Mouse (Mus musculus): ENCODE measurements around the gene St3gal6. TPM values are rescaled to one million over a fixed set of nuclear protein-coding genes. Genes with fewer than 3 reads are reported as not detected.

St3gal6 gene
- polyA plus RNA-seq, 1 experiment from 2014 or later: 15.0 TPM

- 29% methylated on average over 2 of the region's 2 CpGs for WGBS
These were observed 15.0 kb upstream of the St3gal6 start for GRCm38 (mm10) chr16:58539011-58539410.

DNA sequence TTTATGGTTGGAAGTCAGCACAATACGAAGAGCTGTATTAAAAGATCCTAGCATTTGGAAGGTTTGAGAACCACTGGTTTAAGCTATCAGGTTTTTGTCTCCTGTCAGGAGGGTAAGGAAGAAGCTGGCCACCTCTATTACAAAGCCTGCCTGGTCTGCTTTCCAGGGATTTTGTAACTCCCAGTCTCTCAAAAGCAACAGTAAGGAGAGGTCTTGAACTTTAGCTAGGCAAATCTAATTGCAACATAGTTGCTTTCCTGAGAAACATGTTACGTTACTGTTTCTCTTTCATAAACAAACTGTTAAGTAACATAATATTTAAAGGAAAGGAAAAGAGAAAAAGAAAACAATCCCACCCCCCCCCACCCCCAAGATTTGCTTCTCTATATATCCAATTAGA lies 12.0 kb upstream of the St3gal6 start:
- H3K4me3 ChIP-seq (ENCODE audit: low read depth, low read length): no peak overlapping the region
- ATAC-seq (replicated peaks; ENCODE audit: low FRiP score, low TSS enrichment, low read depth) (no peak), DNase-seq (ENCODE audit: low spot score) (no peak)
- H3K9ac ChIP-seq (ENCODE audit: low read length): no peak overlapping the region
- no peaks in the 10 kb centered on the region for H3K4me1 ChIP-seq (replicated peaks; ENCODE audit: control insufficient read depth, insufficient read depth, low read length)
- H3K27ac ChIP-seq (ENCODE audit: low read depth): no peak overlapping the region
- no peak overlapping the region for H3K4me2 ChIP-seq (ENCODE audit: low read length)
- H3K36me3 ChIP-seq (ENCODE audit: control insufficient read depth, insufficient read depth, low read length): no peaks in the 10 kb centered on the region
- H3K27me3 ChIP-seq (replicated peaks; ENCODE audit: control insufficient read depth, insufficient read depth, low read length): no peaks in the 10 kb centered on the region
- 75% methylated on average over 2 of the region's 2 CpGs for WGBS
- no peaks in the 10 kb centered on the region for H3K9me3 ChIP-seq (ENCODE audit: control insufficient read depth, low read length)

More at GRCm38 (mm10) chr16:58539011-58539410, 15.0 kb upstream of the St3gal6 start:
- H3K27me3 ChIP-seq (replicated peaks; ENCODE audit: control insufficient read depth, insufficient read depth, low read length): no peaks in the 10 kb centered on the region
- DNase-seq (ENCODE audit: low spot score): no peak
- ATAC-seq (replicated peaks; ENCODE audit: low FRiP score, low TSS enrichment, low read depth): no peak
- H3K4me1 ChIP-seq (replicated peaks; ENCODE audit: control insufficient read depth, insufficient read depth, low read length): no peaks in the 10 kb centered on the region
- no peak overlapping the region for H3K4me2 ChIP-seq (ENCODE audit: low read length)
- H3K27ac ChIP-seq (ENCODE audit: low read depth): no peak overlapping the region
- no peaks in the 10 kb centered on the region for H3K9me3 ChIP-seq (ENCODE audit: control insufficient read depth, low read length)
- no peaks in the 10 kb centered on the region for H3K36me3 ChIP-seq (ENCODE audit: control insufficient read depth, insufficient read depth, low read length)
- no peak overlapping the region for H3K4me3 ChIP-seq (ENCODE audit: low read depth, low read length)
- H3K9ac ChIP-seq (ENCODE audit: low read length): no peak overlapping the region

DNA sequence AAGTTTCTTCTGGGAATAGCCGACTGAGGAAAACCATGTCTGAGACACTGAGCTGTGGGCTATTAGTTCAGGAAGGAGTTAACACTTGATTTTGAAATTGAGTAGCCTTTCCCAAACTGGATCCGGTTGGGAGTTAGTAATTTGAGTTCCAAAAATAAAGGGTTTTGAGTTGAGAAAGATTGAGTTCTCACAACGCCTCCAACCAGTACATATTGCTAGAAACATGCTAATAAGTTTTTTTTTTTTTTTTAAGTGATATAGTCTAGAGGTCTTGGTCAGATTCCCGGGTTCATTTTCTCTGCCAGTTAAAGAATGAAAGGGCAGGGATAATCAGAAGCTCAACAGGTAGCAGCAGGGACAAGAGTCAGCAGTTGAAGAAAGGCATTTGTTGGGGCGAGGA lies 11.2 kb upstream of the St3gal6 start:
- H3K9ac ChIP-seq (ENCODE audit: low read length): no peak overlapping the region
- 76% methylated on average over 5 of the region's 5 CpGs for WGBS
- no peak overlapping the region for H3K27ac ChIP-seq (ENCODE audit: low read depth)
- H3K4me3 ChIP-seq (ENCODE audit: low read depth, low read length): no peak overlapping the region
- H3K36me3 ChIP-seq (ENCODE audit: control insufficient read depth, insufficient read depth, low read length): no peaks in the 10 kb centered on the region
- H3K4me2 ChIP-seq (ENCODE audit: low read length): no peak overlapping the region
- no peak for ATAC-seq (replicated peaks; ENCODE audit: low FRiP score, low TSS enrichment, low read depth)
- H3K9me3 ChIP-seq (ENCODE audit: control insufficient read depth, low read length): no peaks in the 10 kb centered on the region
- H3K4me1 ChIP-seq (replicated peaks; ENCODE audit: control insufficient read depth, insufficient read depth, low read length): no peaks in the 10 kb centered on the region
- DNase-seq (ENCODE audit: low spot score): no peak
- H3K27me3 ChIP-seq (replicated peaks; ENCODE audit: control insufficient read depth, insufficient read depth, low read length): no peaks in the 10 kb centered on the region

- Histone ChIP-seq H3K9me3 (ENCODE audit: control insufficient read depth, low read length) (no peaks in the 10 kb centered on the region), H3K9ac (ENCODE audit: low read length) (no peak overlapping the region), H3K27me3 (replicated peaks; ENCODE audit: control insufficient read depth, insufficient read depth, low read length) (no peaks in the 10 kb centered on the region), H3K4me2 (ENCODE audit: low read length) (no peak overlapping the region), H3K27ac (ENCODE audit: low read depth) (no peak overlapping the region), H3K4me1 (replicated peaks; ENCODE audit: control insufficient read depth, insufficient read depth, low read length) (no peaks in the 10 kb centered on the region), H3K36me3 (ENCODE audit: control insufficient read depth, insufficient read depth, low read length) (no peaks in the 10 kb centered on the region), H3K4me3 (ENCODE audit: low read depth, low read length) (no peak overlapping the region)
- 89% methylated on average over 7 of the region's 7 CpGs for WGBS
- DNase-seq (ENCODE audit: low spot score) (no peak), ATAC-seq (replicated peaks; ENCODE audit: low FRiP score, low TSS enrichment, low read depth) (no peak)
These were observed 10.5 kb upstream of the St3gal6 start for GRCm38 (mm10) chr16:58534245-58535142.

- ATAC-seq (replicated peaks; ENCODE audit: low FRiP score, low TSS enrichment, low read depth) (no peak), DNase-seq (ENCODE audit: low spot score) (no peak)
- 69% methylated on average over 5 of the region's 5 CpGs for WGBS
- Histone ChIP-seq H3K9ac (ENCODE audit: low read length) (no peak overlapping the region), H3K36me3 (ENCODE audit: control insufficient read depth, insufficient read depth, low read length) (no peaks in the 10 kb centered on the region), H3K27me3 (replicated peaks; ENCODE audit: control insufficient read depth, insufficient read depth, low read length) (no peaks in the 10 kb centered on the region), H3K27ac (ENCODE audit: low read depth) (no peak overlapping the region), H3K4me3 (ENCODE audit: low read depth, low read length) (no peak overlapping the region), H3K9me3 (ENCODE audit: control insufficient read depth, low read length) (no peaks in the 10 kb centered on the region), H3K4me1 (replicated peaks; ENCODE audit: control insufficient read depth, insufficient read depth, low read length) (no peaks in the 10 kb centered on the region), H3K4me2 (ENCODE audit: low read length) (no peak overlapping the region)
These were observed 9.7 kb upstream of the St3gal6 start for GRCm38 (mm10) chr16:58533742-58534141.

- Histone ChIP-seq H3K9ac (ENCODE audit: low read length) (no peak overlapping the region), H3K36me3 (ENCODE audit: control insufficient read depth, insufficient read depth, low read length) (no peaks in the 10 kb centered on the region), H3K4me2 (ENCODE audit: low read length) (no peak overlapping the region), H3K4me3 (ENCODE audit: low read depth, low read length) (no peak overlapping the region), H3K27me3 (replicated peaks; ENCODE audit: control insufficient read depth, insufficient read depth, low read length) (no peaks in the 10 kb centered on the region), H3K27ac (ENCODE audit: low read depth) (no peak overlapping the region), H3K9me3 (ENCODE audit: control insufficient read depth, low read length) (no peaks in the 10 kb centered on the region), H3K4me1 (replicated peaks; ENCODE audit: control insufficient read depth, insufficient read depth, low read length) (no peaks in the 10 kb centered on the region)
- WGBS: 74% methylated on average over 2 of the region's 2 CpGs
- DNase-seq (ENCODE audit: low spot score): no peak
- ATAC-seq (replicated peaks; ENCODE audit: low FRiP score, low TSS enrichment, low read depth): no peak
These were observed 9.2 kb upstream of the St3gal6 start for GRCm38 (mm10) chr16:58533254-58533653.

DNA sequence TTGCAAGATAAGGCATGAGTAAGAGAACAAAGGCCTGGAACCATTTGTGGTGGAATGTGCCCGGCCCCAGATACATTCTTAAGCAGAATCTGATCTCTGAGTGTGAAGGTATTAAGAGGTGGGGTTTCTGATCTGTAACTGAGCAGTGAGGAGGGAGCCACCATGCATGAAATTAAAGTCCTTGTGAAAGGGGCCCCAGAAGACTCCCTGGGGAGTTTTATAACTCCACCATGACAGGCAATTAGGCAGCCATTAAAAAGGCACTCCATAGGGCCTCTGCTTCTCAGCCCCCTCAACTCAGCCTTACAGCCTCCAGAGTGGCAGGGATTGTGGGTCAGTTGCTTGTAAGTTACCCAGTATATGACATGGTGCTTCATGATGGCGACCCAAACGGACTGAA lies 8.5 kb upstream of the St3gal6 start:
- WGBS: 68% methylated on average over 3 of the region's 3 CpGs
- ATAC-seq (replicated peaks; ENCODE audit: low FRiP score, low TSS enrichment, low read depth) (no peak), DNase-seq (ENCODE audit: low spot score) (no peak)
- Histone ChIP-seq H3K36me3 (ENCODE audit: control insufficient read depth, insufficient read depth, low read length) (no peaks in the 10 kb centered on the region), H3K27me3 (replicated peaks; ENCODE audit: control insufficient read depth, insufficient read depth, low read length) (no peaks in the 10 kb centered on the region), H3K4me2 (ENCODE audit: low read length) (no peak overlapping the region), H3K9me3 (ENCODE audit: control insufficient read depth, low read length) (no peaks in the 10 kb centered on the region), H3K27ac (ENCODE audit: low read depth) (no peak overlapping the region), H3K9ac (ENCODE audit: low read length) (no peak overlapping the region), H3K4me1 (replicated peaks; ENCODE audit: control insufficient read depth, insufficient read depth, low read length) (no peaks in the 10 kb centered on the region), H3K4me3 (ENCODE audit: low read depth, low read length) (no peak overlapping the region)

DNA sequence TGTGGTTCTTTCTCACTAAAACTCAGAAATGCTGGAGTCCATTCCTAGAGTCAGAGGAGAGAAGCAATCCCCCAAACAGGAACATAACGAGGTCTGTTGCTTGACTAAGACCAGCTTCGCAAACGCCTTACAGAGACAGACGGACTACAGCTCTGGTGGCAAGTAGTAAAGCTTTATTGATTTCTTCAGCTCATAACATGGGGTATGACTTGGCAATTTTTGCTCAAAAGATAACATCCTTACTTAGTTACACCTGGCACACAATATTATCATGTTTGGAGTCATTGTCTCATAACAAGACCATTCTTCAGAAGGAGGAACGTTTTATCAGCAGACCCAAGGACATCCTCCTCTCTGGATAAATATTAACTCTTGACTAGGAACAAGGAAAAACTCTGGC lies 3.8 kb upstream of the St3gal6 start:
- 64% methylated on average over 5 of the region's 5 CpGs for WGBS
- no peak for ATAC-seq (replicated peaks; ENCODE audit: low FRiP score, low TSS enrichment, low read depth)
- Histone ChIP-seq H3K9me3 (ENCODE audit: control insufficient read depth, low read length) (peaks cover 6% of the 10 kb centered on the region; the same call in 1 of the 2 replicates), H3K36me3 (ENCODE audit: control insufficient read depth, insufficient read depth, low read length) (no peaks in the 10 kb centered on the region), H3K4me1 (replicated peaks; ENCODE audit: control insufficient read depth, insufficient read depth, low read length) (no peaks in the 10 kb centered on the region), H3K4me2 (ENCODE audit: low read length) (no peak overlapping the region), H3K27me3 (replicated peaks; ENCODE audit: control insufficient read depth, insufficient read depth, low read length) (no peaks in the 10 kb centered on the region), H3K27ac (ENCODE audit: low read depth) (no peak overlapping the region), H3K9ac (ENCODE audit: low read length) (no peak overlapping the region), H3K4me3 (ENCODE audit: low read depth, low read length) (no peak overlapping the region)
- DNase-seq (ENCODE audit: low spot score): no peak

DNA sequence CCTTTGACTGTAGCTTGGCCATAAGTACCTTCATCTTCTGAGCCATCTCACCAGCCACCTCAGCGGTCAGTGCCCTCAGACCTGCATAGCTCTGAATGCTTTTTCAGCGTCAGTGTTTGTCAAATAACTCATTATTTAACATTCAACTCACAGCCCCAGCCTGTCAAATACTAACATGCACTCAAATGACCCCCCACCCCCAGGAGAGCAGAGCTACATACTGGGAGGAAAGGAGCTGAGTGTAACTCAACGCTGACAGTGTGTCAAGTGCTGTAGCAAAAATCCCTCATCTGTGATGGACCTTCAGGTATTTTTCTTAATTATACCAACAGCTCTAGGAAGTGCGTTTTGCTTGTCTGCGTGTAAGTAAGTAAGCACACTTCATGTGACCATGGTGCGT lies 2.7 kb upstream of the St3gal6 start:
- Histone ChIP-seq H3K9me3 (ENCODE audit: control insufficient read depth, low read length) (peaks cover 6% of the 10 kb centered on the region; the same call in 1 of the 2 replicates), H3K9ac (ENCODE audit: low read length) (no peak overlapping the region), H3K27me3 (replicated peaks; ENCODE audit: control insufficient read depth, insufficient read depth, low read length) (no peaks in the 10 kb centered on the region), H3K4me1 (replicated peaks; ENCODE audit: control insufficient read depth, insufficient read depth, low read length) (peaks cover 6% of the 10 kb centered on the region), H3K4me2 (ENCODE audit: low read length) (no peak overlapping the region), H3K27ac (ENCODE audit: low read depth) (no peak overlapping the region), H3K4me3 (ENCODE audit: low read depth, low read length) (no peak overlapping the region), H3K36me3 (ENCODE audit: control insufficient read depth, insufficient read depth, low read length) (no peaks in the 10 kb centered on the region)
- 90% methylated on average over 6 of the region's 6 CpGs for WGBS
- DNase-seq (ENCODE audit: low spot score): no peak
- ATAC-seq (replicated peaks; ENCODE audit: low FRiP score, low TSS enrichment, low read depth): no peak

All from intestine, embryonic 14.5 days (tissue).